Mouse (Mus musculus): Measurements from ENCODE around the gene Pde7b.

Pde7b gene

DNA sequence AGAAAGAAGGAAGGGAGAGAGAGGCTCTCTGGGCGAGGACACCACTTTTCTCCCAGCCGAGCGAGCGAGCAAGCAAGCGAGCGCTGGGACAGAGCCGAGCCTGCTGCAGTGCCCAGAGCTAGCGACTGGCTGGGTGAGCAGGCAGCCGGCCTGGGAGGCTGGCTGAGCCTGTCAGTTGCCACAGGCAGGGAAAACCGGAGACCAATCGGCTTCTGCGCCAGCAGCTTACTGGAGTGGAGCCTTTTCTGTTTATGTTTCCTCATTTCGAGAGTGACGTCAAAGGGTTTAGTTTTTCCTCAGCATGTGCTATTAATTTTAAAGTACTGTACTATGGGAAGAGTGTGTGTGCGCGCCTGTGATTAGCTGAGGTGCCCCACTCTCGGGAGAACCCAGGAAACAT is at the start of gene Pde7b:
TSS of gene Pde7b (minus strand) at position 173 of the 400 bp plus-strand sequence.
- peak; percentile 31 for DNase-seq (ENCODE audit: low spot score)

GRCm38 (mm10) chr10:20772056-20772455 is 47.2 kb upstream of the Pde7b start:
- no peak for DNase-seq (ENCODE audit: low spot score)

DNA sequence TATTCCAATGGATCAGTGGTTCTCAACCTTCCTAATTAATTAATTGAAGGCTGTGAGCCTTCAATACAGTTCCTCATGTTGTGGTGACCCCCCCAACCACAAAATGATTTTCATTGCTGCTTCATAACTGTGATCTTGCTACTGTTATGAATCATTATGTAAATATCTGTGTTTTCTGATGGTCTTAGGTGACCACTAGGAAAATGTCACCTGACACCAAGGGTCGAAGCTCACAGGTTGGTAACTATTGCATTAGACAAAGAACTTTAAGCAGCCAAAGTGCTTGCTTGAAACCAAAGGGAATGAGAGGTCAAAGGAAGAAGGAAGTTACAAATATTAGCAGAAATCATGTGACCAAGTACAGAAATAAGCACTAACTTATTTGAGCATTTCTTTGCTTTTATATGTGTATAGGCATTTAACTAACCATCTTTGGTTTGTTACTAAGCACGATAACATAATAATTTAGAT is 45.6 kb upstream of the Pde7b start:
- DNase-seq (ENCODE audit: low spot score): no peak

DNA sequence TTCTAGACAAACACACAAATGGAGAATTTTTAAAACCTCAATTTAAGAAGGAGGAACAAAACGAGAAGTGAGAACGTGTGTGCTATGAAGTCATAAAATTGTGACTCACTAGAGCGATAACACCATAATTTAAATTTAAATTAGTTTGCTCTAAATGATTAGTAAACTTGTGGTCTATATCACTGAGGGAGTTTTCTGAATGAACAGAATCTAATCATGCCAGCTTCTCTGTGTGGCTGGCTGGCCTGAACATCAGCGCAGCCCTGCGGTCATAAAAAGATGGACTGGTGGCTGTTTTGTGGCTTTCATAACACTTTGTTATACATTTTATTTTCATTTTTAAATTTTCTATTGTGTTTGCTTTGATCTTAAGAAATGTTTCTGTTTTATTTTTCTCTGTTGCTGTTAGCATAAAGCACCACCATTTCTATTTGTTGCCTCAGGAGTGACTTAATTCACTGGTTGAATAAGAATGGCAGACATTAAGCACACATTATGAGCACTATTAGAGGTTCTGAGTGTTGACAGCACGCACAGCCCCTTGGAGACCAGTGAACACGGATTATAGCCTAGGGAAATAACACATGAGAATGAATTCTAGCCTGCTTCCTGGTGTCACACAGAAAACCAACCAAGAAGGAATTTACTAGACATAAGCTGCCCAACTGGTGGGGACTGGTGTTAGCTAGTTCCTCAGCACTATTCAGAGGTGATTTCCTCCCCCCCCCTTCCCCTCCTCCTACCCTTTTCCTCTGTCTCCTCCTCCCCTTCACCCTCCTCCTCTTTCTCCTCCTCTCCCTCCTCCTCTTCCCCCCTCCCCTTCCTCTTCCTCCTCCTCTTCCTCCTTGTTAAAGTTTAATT is 44.9 kb upstream of the Pde7b start:
- no peak for DNase-seq (ENCODE audit: low spot score)

DNA sequence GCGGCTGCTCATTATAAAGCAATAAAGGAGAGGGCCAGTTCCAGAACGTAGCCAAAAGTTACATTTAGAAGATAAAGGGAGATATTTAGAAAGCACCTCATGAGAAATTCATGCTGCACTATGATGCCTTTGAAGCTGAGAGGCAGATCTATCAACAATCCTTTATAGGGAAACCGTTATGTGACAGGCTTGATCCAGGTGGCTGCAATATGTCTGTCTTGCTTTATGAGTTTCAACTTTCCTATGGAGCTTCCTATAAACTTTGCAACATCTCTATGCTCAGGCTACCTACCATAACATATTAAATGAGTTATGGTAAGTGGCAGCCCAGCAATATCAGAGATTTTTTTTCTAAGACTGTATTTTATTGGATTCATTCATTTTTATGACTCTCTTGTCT is 39.5 kb upstream of the Pde7b start:
- no peak for DNase-seq (ENCODE audit: low spot score)

- no peak for DNase-seq (ENCODE audit: low spot score)
Measured at GRCm38 (mm10) chr10:20758939-20759338, 34.1 kb upstream of the Pde7b start.

GRCm38 (mm10) chr10:20758259-20758658 is 33.4 kb upstream of the Pde7b start:
- DNase-seq (ENCODE audit: low spot score): no peak

- no peak for DNase-seq (ENCODE audit: low spot score)
Measured at GRCm38 (mm10) chr10:20756219-20756618, 31.3 kb upstream of the Pde7b start.

DNA sequence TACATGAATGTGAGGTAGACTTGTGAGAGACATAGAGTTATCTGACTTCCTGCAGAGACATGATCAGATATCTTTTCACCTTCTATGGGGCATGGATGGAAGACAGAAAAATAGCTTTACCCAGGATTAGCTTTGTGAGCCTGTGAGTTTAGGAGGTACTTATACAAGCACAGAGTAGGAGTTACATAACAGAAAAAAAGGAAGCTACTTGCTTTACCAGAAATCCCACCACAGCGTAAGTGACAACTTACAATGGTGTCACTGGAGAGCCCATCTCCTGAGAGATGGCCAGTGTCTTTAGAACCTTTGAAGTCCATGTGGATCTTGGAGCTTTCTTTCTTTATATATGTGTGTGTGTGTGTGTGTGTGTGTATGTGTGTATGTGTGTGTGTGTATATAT is 28.0 kb upstream of the Pde7b start:
- DNase-seq (ENCODE audit: low spot score): no peak

DNA sequence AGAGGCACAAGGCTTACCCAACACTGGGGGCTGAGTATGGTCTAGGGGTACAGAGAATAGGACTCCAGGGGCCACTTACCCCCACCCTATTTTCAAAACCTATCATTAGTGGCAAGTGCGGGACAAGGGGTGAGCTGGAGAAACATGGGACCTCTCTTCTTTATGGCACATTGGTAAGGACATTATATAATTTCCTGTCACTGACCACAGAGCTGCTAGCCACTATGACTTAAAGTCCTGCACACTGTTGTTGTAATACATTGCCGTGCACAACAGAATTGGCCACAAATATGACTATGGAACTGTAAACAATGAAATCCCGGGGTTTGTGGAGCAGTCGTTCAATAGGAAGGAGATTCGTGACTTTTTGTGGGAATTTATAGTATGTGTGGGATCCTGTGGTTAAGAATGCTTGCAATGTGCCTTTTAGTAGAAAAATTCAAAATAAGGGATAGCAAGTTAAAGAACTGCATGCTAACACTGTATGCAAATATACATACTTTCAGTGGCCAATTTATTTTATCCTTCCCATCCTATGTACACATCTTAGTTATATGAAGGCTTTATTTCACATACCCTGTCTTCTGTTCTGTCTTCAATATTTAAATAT is 25.9 kb upstream of the Pde7b start:
- DNase-seq (ENCODE audit: low spot score): no peak

GRCm38 (mm10) chr10:20748938-20749337 is 24.1 kb upstream of the Pde7b start:
- DNase-seq (ENCODE audit: low spot score): no peak

DNA sequence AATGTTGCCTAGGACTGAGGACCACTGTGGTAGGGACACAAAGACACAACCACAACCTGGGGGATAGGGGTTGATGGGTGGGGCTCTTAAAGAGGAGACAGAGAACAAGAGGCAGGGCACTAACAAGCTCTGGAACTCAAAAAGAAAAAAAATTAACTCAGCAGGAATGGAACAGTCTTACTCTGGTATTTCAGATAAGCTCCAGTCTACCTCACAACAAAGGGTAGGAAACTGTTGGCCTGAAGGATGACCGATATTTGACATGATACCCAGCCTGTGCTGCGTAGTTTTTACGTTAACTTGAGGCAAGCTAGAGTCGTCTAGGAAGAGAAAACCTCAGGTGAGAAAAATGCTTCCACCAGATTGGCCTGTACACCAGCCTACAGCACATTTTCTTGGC is 22.4 kb upstream of the Pde7b start:
- no peak for DNase-seq (ENCODE audit: low spot score)

- no peak for DNase-seq (ENCODE audit: low spot score)
Measured at GRCm38 (mm10) chr10:20739801-20740200, 14.9 kb upstream of the Pde7b start.

DNA sequence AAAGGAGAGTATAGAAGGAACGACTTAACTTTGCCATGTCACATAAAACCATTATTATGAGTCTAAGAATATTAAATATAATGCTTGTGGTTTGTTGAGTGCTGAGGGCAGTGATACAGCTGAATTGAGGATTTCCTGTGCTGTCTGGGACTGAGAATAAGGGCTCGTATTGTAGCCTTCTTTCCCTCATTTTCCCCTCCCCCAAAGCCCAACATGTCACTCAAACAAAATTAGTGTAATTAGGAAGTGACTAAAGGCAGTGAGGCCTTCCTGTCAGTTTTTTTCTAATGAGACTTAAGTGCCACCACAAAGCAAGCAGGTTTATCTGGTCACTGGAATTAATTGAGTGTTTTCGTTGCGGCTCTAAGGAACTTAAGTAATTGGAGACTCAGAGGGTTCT is 12.3 kb upstream of the Pde7b start:
- DNase-seq (ENCODE audit: low spot score): no peak

GRCm38 (mm10) chr10:20735775-20736449 is 11.0 kb upstream of the Pde7b start:
- no peak for DNase-seq (ENCODE audit: low spot score)

DNA sequence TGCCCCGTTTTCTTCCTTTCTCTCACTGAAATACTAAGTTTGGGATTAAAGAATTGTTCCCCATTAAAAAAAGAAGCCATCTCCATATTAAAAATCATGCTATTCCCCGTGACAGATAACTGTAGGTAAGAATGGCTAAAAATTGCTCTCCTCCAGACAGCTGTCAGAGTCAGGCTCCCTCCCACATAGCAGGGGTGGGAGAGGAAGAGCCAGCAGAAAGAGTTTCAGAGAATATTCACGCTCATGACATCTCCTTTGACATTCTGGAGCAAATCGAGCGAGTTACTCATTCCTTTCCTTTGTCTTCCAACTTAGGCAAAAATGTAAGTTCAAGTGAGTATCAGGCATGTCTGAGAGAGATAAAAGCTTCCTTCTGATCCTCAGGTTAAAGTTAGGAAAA is 8.7 kb upstream of the Pde7b start:
- DNase-seq (ENCODE audit: low spot score): no peak

DNA sequence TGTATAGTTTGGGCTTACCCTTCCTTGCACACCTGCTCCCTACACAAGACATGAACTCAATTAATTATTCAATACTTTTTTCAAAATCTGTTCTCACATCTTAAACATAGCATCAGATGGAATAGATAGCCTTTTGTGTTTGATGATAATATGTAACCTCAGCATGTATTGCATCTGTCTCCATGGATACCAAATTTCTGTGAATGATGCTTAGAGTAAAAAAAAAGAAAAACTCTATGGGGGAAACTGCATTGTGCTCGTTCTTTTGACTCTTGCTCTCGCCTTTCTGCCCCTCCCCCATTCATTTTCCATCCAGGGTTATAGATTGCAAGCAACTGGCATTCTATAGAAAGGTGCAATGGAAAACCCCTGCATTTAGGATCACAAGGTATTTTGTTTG is 7.3 kb upstream of the Pde7b start:
- no peak for DNase-seq (ENCODE audit: low spot score)

GRCm38 (mm10) chr10:20730034-20730433 is 5.2 kb upstream of the Pde7b start:
- DNase-seq (ENCODE audit: low spot score): no peak

- no peak for DNase-seq (ENCODE audit: low spot score)
Measured at GRCm38 (mm10) chr10:20725384-20725983, 606 bp upstream of the Pde7b start.

- DNase-seq (ENCODE audit: low spot score): no peak
Measured at GRCm38 (mm10) chr10:20724451-20724850, 427 bp downstream of the Pde7b start.

GRCm38 (mm10) chr10:20723962-20724361 is 916 bp downstream of the Pde7b start:
- DNase-seq (ENCODE audit: low spot score): no peak

GRCm38 (mm10) chr10:20723521-20723915 is 1.4 kb downstream of the Pde7b start:
- no peak for DNase-seq (ENCODE audit: low spot score)
